Mouse (Mus musculus) left cerebral cortex, adult 2 months (tissue): ENCODE data around the gene Acap1. TPM values are rescaled to one million over a fixed set of nuclear protein-coding genes. Genes with fewer than 3 reads are reported as not detected.
"Not testable (repeated sequence)": the region's sequence is repeated elsewhere in the genome, so short reads cannot be mapped to it uniquely, and the experiment has no call there.

ENCODE experiments used
- DNase-seq, 2 experiments: peaks; one replicate each; pipeline ENCODE4 v3.0.0; 2021 to 2022; ENCODE audit warnings: low spot score in 2 of 2, mixed read lengths in 1 of 2; ENCODE audit errors: extremely low spot score in 1 of 2
- H3K27ac ChIP-seq: fragments of 200-600 bp; 2 replicates; pipeline ENCODE4 v1.8.1; 2022
- H3K4me3 ChIP-seq: fragments of 200-600 bp; 2 replicates; pipeline ENCODE4 v1.8.1; 2022
- CTCF ChIP-seq: fragments of 200-600 bp; IDR thresholded peaks from 2 replicates; pipeline ENCODE4 v1.8.1; 2022; ENCODE audit warnings: antibody characterized with exemption, mild to moderate bottlenecking, moderate library complexity
- intact Hi-C: fragments of 180-260 bp; cut with DNase I; formaldehyde crosslinking; loops from one replicate; pipeline ENCODE4 v1.15.1; 2025
- total RNA-seq, 2 experiments: library from RNA; stranded (reverse); gene quantifications; 2 replicates each; pipeline ENCODE4 v1.2.3; 2021

The Acap1 gene
- total RNA-seq, 2 experiments from 2014 or later: not detected

GRCm38 (mm10) chr11:69933066-69933465, 37.7 kb upstream of the Acap1 start:
- TF ChIP-seq CTCF: no peak
- H3K27ac ChIP-seq: no peak overlapping the region
- no peak overlapping the region for H3K4me3 ChIP-seq
- no peak for DNase-seq
- intact Hi-C loops: loop anchor here (5.0 kb wide), 1 partner anchor 124 kb away; no protein-coding TSS in a partner anchor

- TF ChIP-seq CTCF: peak; percentile 42
- Histone ChIP-seq H3K27ac (no peak overlapping the region), H3K4me3 (no peak overlapping the region)
- intact Hi-C loops: loop anchor here (5.0 kb wide), 1 partner anchor 125 kb away; no protein-coding TSS in a partner anchor
- DNase-seq: no peak
These were observed 36.9 kb upstream of the Acap1 start for GRCm38 (mm10) chr11:69932254-69932653.

- no peak for TF ChIP-seq CTCF
- H3K27ac ChIP-seq: no peak overlapping the region
- intact Hi-C loops: loop anchor here (5.0 kb wide), 1 partner anchor 126 kb away; no protein-coding TSS in a partner anchor
- no peak for DNase-seq
- H3K4me3 ChIP-seq: no peak overlapping the region
These were observed 36.4 kb upstream of the Acap1 start for GRCm38 (mm10) chr11:69931769-69932168.

DNA sequence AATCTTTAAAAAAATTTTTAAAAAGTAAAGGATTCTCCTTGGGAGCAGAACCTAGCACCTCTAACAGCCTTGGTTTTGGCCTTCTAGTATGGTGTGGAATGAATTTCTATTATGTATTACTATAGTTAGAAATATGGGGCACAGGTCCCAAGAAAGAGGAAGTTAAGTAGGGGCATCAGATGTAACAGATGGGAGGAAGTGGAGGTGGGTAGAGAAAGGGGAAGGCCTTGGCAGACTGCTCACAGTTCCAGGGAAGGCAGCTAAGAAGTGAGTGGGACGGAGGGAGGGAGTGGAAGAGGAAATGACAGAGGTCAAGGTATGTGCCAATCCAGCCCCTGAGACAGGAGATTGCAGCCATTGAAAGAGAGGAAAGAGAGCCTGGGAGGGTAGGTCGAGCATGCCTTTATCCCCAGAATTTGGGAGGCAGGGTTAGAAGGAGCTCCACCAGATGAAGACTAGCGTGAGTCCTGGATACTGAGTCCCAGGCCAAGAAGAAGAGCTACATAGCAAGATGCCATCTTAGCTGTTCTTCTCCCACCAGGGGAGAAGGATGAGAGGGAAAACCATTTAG, 35.7 kb upstream of the Acap1 start:
- Histone ChIP-seq H3K4me3 (no peak overlapping the region), H3K27ac (no peak overlapping the region)
- TF ChIP-seq CTCF: no peak
- DNase-seq: no peak
- intact Hi-C loops: loop anchor here (5.0 kb wide), 1 partner anchor 126 kb away; no protein-coding TSS in a partner anchor

- not testable (repeated sequence) for H3K4me3 ChIP-seq, DNase-seq, H3K27ac ChIP-seq
- intact Hi-C loops: loop anchor here (5.0 kb wide), 1 partner anchor 127 kb away; no protein-coding TSS in a partner anchor
These were observed 34.8 kb upstream of the Acap1 start for GRCm38 (mm10) chr11:69930176-69930575.

- H3K4me3 ChIP-seq: no peak overlapping the region
- TF ChIP-seq CTCF: no peak
- no peak for DNase-seq
These were observed 34.4 kb upstream of the Acap1 start for GRCm38 (mm10) chr11:69929712-69930111.

DNA sequence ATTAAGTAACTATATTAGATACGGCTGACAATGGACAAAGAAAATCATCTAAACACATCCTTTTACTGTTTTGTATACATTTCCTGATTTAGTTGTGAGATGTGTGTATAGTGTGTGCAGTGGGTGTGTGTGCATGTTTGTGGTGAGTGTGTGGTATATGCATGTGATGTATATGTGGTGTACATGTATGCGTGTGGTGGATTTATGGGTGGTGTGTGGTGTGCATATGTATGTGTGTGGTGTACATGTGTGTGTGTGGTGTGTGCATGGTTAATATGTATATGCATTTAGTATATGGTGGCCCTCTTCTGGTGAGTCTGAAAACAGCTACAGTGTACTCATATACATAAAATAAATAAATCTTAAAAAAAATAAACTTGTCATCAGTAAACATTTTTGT, 32.2 kb upstream of the Acap1 start:
- DNase-seq: no peak
- intact Hi-C loops: no loop called here
- Histone ChIP-seq H3K27ac (no peak overlapping the region), H3K4me3 (no peak overlapping the region)
- TF ChIP-seq CTCF: no peak; the same call in 1 of the 2 replicates

More at GRCm38 (mm10) chr11:69929712-69930111, 34.4 kb upstream of the Acap1 start:
- no peak overlapping the region for H3K27ac ChIP-seq
- intact Hi-C loops: loop anchor here (5.0 kb wide), 1 partner anchor 128 kb away; no protein-coding TSS in a partner anchor

DNA sequence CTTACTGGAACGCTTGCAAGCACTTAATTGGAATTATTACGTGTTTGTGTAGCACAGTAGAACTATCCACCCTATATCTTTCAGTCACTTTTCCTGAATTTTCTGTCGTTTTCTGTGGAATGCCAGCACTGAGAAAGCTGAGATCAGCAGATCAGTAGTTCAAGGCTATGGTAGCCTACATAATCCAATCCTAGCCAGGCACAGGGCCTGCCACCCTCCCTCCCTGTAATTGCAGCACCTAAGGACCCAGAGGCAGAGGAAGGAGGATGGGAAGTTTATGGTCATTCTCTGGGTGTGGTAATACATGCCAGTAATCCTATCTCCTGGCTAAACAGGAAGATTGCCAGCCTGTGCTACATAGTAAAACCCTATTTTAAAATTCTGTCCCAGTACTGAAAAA, 27.5 kb upstream of the Acap1 start:
- intact Hi-C loops: no loop called here
- TF ChIP-seq CTCF: no peak
- Histone ChIP-seq H3K27ac (peak overlapping the region; percentile 77), H3K4me3 (no peak overlapping the region)
- no peak for DNase-seq

DNA sequence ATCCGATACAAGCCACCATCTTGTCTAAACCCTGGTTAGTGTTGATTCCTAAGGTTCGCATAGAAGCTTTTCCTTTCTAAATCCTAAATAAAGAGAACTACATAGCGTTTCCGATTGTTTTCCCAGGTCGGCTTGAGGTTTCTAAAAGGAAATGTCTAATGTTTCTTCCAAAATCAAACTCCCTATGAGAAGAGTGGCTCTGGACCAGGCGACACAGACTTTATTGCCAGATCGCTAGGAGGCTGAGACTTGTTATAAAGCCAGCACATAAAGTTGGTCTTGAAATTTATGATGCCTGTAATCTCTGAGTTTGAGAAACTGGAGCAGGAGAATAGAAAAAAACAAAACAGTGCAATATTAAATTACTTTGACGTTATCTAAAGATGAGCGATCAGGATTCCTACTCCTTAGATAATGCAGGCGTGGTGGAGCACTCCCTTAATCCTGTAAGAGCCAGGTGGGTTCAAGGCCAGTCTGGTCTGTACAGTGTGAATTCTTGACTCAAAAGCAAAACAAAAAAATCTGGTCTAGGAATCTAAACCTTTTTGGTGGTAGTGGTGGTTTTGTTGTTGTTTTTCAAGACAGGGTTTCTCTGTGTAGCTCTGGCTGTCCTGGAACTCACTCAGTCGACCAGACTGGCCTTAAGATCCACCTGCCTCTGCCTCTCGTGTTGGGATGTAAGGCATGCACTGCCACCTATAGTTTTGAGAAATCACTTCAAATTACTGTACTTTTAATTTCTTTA, 26.8 kb upstream of the Acap1 start:
- intact Hi-C loops: no loop called here
- DNase-seq: no peak
- TF ChIP-seq CTCF: peak; percentile 2; the same call in 1 of the 2 replicates
- H3K27ac ChIP-seq: peak overlapping the region; percentile 77
- peak overlapping the region; percentile 65 for H3K4me3 ChIP-seq

DNA sequence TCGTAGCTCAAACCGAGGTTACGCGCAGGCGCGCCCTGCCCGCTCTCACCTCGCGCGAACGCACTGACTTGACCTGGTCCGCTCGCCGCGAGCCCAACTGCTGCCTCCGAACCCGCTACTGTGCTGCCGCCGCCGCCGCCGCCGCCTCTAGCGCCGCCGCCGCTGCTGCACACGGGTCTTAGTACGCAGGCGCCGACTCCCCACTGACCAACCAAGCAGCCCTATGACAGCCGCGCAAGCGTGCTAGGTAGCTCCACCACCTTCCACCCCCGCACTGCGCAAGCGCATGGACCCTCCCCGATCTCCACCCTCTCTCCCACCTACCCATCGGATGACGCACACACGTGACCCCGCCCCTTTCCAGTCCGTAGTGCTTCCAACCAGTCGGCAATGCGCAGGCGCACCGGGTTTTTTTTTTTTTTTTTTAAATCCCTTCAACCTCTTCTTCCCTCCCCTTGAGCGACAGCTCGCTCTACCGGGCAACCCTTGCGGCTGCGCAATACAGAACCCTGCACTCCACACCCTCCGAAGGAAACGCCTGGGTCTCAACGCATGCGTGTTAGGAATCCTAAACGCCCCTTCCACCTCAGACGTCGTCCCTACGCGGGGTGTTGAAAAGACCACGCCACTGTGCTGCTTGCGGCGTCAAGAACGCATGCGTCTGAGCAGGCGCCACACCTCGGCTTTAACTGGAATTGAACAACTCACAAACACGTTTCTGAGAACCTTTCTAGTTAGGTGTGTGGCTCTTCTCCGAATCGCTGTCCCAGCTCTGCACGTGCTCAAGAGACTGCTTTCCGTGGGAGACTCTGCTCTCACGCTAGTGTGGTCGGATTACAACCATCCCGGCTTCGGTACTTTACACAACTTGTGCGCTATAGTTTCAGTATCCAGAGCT, 26.0 kb upstream of the Acap1 start, which contains the start of gene Eif5a:
Eif5a (minus strand) TSS at position 845 of the 898 bp plus-strand sequence.
- peak; percentile 100 for DNase-seq
- Histone ChIP-seq H3K4me3 (peak within 1 kb of the TSS; percentile 88), H3K27ac (peak within 1 kb of the TSS; percentile 95)
- peak; percentile 64 for TF ChIP-seq CTCF
- intact Hi-C loops: loop anchor here (2.0 kb wide), 1 partner anchor 59 kb away; the partner anchor contains the start of gene Ctdnep1

GRCm38 (mm10) chr11:69920266-69921031, 25.1 kb upstream of the Acap1 start:
- H3K4me3 ChIP-seq: peak overlapping the region; percentile 88
- DNase-seq: peak in 1 of 2 experiments; percentile 38
- H3K27ac ChIP-seq: peak overlapping the region; percentile 95
- no peak; the same call in 1 of the 2 replicates for TF ChIP-seq CTCF
- intact Hi-C loops: loop anchor here (2.0 kb wide), 1 partner anchor 60 kb away; the partner anchor contains the start of gene Ctdnep1
